Mouse (Mus musculus): ENCODE measurements around the gene Kif26a.

DNA sequence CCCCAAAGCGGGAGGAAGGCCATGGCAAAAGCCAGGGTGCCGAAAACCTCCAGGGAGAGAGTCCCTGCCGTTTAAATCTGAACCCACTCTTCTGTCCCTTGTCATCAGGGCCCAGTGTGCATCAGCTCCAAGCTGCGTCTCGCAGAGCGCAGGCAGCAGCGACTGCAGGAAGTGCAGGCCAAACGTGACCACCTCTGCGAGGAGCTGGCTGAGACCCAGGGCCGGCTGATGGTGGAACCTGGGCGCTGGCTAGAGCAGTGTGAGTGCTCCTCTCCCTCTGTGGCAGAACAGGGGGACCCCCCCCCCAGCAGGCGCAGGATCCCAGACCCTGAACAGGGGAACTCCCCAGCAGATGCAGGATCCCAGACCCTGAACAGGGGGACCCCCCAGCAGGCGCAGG lies 33.7 kb downstream of the Kif26a start:
- TF ChIP-seq CTCF (IDR thresholded peaks at IDR 0.05; ENCODE audit: low read depth) (no peak), EP300 (IDR thresholded peaks at IDR 0.05; ENCODE audit: low read depth) (no peak)
